Mouse (Mus musculus) brown adipose tissue, adult 24 weeks (tissue): Measurements from ENCODE around the gene Slc9a8. TPM values are rescaled to one million over a fixed set of nuclear protein-coding genes. Genes with fewer than 3 reads are reported as not detected.

Source experiments
- H3K27ac ChIP-seq: fragments of 200-500 bp; replicated peaks from 2 replicates; pipeline ENCODE4 v1.5.1; 2012; ENCODE audit warnings: low read depth, mild to moderate bottlenecking, low read length
- H3K4me1 ChIP-seq: fragments of 200-500 bp; 2 replicates; pipeline ENCODE4 v1.6.1; 2012; ENCODE audit warnings: low read length, mixed read lengths; ENCODE audit not compliant: control insufficient read depth, insufficient read depth, insufficient read length
- H3K4me3 ChIP-seq: fragments of 200-500 bp; 2 replicates; pipeline ENCODE4 v1.5.1; 2012; ENCODE audit warnings: low read depth, mild to moderate bottlenecking, low read length, moderate library complexity; ENCODE audit not compliant: insufficient read depth
- polyA plus RNA-seq: library from polyadenylated mRNA; stranded (reverse); fragments of >200 nt; gene quantifications from 2 replicates; pipeline ENCODE4 v1.2.4, GENCODE M21; 2012; ENCODE audit not compliant: missing spikeins, insufficient read depth, insufficient read length

Slc9a8 gene
- polyA plus RNA-seq: 9.0 and 13.5 TPM in 2 replicates

DNA sequence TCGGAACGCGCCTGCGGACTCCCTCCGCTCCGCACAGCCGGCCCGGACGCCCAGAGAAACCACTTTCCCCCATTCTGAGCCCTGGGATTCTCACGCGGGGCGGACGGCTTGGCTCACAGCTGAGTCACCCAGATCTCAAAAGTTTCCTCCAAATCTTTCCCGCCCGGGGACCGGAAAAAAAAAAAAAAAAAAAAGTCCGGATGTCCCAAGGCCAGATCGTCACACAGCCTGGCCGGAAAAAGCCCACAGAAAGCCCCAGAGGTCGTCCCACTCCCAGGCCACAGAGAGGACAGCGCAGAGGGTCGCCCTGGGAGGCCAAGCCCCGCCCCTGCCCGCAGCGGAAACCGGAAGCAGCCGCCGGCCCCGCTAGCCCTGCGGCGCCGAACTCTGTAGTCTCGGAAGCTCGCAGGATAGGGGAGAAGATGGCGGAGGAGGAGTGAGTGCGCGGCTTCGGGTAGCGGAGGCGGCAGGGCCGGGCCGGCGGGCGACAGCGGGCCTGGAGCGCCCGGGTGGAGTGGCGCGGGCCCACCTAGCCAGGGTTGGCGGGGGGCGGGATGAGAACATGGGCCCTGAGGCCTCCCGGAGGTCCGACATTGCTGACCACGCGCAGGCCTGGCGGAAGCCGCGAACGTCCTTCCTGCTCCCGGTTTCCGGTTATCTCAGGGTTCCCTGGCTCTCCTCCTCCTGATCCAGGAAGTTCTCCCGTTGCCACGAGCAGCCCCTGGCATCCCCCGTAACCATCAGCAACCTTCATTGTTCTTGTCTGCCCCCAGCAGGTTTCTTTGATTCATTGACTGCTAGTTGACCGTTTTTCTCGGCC lies at the start of gene Slc9a8:
Slc9a8 (plus strand) TSS at position 383 of the 820 bp plus-strand sequence.
- Histone ChIP-seq H3K4me3 (peak within 1 kb of the TSS; percentile 80), H3K27ac (peak within 1 kb of the TSS; percentile 95), H3K4me1 (peaks cover 2% of the 10 kb centered on the region; the same call in 1 of the 2 replicates)

DNA sequence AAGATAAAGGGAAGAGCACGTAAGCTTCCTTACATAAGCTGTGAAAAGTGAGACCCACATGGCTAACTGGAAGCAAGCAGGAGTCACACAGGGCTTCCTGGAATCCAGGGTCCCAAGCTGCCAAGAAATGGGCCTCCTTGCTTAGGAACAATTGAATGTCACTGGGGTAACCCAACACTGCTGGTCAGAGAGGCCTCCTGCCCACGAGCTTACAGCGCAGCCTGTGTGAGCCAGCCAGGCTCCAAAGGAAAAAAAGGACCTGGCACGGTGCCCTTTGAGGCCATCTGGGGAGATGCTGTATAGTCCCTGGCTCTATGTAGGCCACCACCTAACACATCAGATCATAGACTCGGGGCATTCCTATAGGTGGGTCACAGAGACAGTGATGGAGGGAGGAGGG lies 48.2 kb upstream of the Slc9a8 start:
- H3K27ac ChIP-seq: no peak overlapping the region
- no peaks in the 10 kb centered on the region for H3K4me1 ChIP-seq
- no peak overlapping the region for H3K4me3 ChIP-seq

DNA sequence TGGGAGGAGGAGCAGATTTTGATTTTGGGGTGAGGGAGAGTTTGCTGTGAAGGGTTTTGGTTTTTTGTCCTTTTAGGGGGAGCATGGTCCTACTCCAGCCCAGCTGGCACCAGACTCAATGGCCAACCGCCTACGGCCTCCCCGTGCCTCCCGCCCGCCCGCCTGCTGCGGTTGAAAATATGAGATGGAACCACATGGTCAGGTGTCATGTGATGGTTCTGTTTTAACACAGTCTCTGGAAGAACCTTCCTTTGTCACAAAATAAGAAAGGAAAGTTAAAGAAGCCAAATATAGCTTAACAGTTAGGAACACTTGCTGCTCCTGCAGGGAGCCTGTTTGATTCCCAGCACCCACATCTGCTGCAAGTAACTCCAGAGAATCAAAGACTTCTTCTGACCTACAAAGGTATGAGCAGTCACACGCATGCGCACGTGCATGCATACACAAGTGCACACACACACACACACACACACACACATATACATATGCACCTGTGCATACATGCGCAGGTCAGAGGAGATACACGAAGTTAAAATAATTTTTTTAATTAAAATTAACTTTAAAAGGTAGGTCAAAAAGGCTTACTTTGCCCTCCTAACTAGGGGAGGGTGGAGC lies 47.2 kb upstream of the Slc9a8 start:
- Histone ChIP-seq H3K4me3 (no peak overlapping the region), H3K4me1 (no peaks in the 10 kb centered on the region), H3K27ac (no peak overlapping the region)

DNA sequence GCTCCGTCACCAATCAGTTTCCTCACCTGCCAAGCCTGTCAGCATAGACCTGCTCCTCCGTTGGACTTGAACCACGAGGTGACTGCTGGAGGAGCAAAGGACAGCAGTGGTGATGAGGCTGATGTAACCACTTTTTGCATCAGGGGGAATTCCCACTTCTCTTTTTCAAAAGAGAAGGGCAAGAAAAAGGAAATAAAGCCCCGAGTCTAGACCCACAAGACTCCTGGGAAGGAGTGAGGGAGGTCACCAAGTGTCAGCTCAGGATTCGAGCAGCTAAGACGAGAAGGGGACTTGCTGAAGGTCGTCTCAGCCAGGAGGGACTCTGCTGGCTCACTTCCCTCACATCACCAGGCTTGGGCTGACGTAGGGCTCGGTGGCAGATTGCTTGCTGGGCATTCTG lies 46.4 kb upstream of the Slc9a8 start:
- peak overlapping the region; percentile 47 for H3K27ac ChIP-seq
- H3K4me1 ChIP-seq: no peaks in the 10 kb centered on the region
- H3K4me3 ChIP-seq: no peak overlapping the region

DNA sequence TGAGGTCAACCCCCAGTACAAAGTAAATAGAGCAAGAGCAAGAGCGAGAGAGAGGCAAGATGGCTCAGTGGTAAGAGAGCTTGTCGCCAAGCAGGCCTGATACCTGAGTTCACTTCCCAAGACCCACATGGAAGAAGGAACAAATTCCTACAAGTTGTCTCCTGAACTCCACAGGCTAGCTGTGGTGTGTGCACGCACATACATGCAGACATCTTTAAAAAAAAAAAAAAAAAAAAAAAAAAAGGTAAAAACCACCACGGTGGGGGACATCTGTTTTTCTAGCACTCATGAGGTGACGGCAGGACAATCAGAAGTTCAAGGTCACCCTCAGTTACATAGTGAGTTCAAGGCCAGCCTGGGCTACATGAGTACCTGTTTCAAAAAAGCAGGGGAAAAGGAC lies 45.8 kb upstream of the Slc9a8 start:
- H3K4me3 ChIP-seq: no peak overlapping the region
- H3K27ac ChIP-seq: peak overlapping the region; percentile 47
- H3K4me1 ChIP-seq: peaks cover 4% of the 10 kb centered on the region; the same call in 1 of the 2 replicates

DNA sequence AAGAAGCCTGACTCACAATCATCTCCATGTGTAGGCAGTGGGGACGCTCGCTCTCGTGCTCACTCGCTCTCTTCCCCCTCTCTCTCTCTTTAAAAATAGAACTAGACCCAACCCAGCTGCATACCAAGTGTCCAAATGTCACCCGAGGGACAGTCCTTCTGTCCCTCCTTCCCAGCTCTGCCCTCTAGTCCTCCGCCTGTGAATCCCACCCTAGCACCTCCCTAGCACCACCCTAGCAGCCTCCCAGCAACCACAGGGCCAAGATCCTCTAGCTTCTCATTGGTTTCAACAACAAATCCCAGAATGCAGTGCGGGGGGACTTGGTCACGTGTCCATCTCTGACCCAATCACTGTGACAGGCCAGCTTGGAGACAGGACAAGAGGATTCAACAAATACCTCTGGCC lies 45.4 kb upstream of the Slc9a8 start:
- H3K4me1 ChIP-seq: peaks cover 5% of the 10 kb centered on the region; the same call in 1 of the 2 replicates
- no peak overlapping the region for H3K4me3 ChIP-seq
- H3K27ac ChIP-seq: peak overlapping the region; percentile 44

DNA sequence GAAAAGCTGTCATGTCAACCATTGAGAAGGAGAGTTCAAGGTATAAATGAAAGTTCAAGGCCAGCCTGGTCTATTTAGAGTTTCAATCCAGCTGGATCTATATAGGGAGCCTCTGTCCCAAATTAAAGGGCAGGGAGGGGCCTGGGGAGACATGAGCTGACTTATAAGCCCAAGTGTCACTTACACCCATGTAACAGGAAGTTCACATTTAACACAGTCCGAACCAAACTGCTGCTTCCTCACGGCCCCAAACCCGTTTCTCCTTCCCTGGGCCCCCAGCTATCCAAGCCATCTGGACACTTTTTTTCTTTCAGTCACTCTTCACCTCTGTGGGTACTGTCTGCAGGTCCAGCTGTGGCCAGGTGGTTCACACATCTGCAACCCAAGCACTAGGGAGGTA lies 43.8 kb upstream of the Slc9a8 start:
- Histone ChIP-seq H3K4me1 (peaks cover 5% of the 10 kb centered on the region; the same call in 1 of the 2 replicates), H3K27ac (peak overlapping the region; percentile 70), H3K4me3 (no peak overlapping the region)

DNA sequence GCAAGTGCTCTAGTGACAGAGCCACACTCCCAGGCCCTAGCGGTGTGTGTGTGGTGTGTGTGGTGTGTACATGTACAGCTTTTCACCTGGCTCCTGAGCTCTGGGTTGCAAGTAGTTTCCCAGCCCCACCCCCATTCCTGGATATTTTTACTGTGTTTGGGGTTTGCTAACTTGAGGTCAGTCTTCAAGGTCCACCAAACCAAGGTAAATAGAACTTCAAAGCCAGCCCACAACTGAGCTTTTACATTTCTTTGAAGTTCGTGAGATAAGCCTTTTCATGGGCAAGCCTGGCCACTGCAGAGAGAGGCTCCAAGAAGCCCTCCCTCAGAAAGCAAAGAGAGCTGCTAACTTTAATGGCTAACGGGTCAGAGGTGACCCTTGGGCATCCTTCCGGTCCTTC lies 42.5 kb upstream of the Slc9a8 start:
- H3K4me1 ChIP-seq: peaks cover 5% of the 10 kb centered on the region; the same call in 1 of the 2 replicates
- H3K27ac ChIP-seq: no peak overlapping the region
- no peak overlapping the region for H3K4me3 ChIP-seq

DNA sequence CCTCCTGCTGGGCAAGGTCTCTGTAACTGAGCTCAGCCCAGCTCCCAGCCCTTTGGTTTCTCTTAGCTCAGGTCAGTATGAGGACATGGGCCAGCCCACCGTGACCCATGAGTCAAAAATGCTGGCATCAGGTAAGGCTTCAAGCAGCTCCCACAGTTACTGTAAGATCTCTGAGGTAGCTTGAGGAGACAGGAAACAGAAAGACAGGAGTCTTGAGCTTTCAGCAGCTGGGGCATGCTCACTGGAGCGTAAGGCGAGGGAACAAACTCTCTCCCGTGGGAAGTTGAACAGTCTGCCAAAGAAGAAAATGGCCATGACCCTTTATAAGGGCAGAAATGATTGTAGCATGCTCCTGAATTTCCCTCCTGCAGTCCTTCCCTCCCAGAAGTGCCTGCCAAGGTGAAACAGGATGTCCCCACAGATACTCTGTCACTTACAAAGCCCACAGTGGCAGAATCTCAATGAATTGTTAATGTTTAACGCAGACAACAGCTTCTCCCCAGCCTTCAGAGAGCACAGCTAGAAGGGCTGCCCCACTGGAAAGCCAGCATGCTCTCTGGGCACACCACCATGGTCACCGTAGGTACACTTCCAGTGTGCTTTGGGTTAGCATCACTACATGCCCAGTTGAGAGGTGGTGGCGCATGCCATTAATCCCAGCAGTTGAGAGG lies 40.8 kb upstream of the Slc9a8 start:
- Histone ChIP-seq H3K4me3 (no peak overlapping the region), H3K4me1 (peaks cover 5% of the 10 kb centered on the region; the same call in 1 of the 2 replicates), H3K27ac (no peak overlapping the region)

DNA sequence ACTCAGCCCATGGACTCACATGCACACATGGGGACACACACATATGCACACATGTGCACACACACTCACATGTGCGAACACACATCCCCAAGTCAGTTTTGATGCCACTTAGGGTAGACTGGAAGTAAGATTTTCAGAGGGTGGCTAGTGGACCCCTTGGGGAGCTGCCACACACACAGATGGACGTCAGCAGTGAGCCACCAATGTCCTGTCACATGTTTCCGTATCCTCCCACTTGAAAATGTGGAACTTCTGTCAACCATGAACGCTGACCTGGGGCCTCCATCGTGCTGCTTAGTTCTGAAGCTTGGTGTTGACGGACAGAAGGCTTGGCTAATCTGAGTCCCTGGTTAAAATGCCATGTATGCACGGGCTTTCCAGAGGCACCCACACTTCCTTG lies 39.9 kb upstream of the Slc9a8 start:
- no peak overlapping the region for H3K4me3 ChIP-seq
- peak overlapping the region; percentile 37 for H3K27ac ChIP-seq
- peaks cover 5% of the 10 kb centered on the region; the same call in 1 of the 2 replicates for H3K4me1 ChIP-seq

DNA sequence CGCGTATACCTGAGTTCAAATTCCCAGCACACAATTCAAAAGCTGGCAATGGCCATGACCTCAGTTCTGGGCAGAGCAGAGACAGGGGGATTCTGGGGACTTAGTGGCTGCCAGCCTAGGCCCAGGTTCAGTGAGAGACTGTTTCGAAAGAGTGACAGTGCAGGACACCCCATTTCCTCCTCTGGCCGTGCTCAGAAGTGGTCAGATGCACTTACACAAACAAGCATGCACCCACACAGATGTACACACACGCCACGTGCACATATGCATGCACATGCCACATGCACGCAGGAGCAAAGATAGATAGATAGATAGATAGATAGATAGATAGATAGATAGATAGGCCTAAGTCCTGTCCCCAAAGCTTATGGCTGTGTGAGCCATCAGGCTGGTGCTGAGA lies 39.1 kb upstream of the Slc9a8 start:
- Histone ChIP-seq H3K4me3 (no peak overlapping the region), H3K27ac (no peak overlapping the region; the same call in 1 of the 2 replicates), H3K4me1 (peaks cover 5% of the 10 kb centered on the region; the same call in 1 of the 2 replicates)

DNA sequence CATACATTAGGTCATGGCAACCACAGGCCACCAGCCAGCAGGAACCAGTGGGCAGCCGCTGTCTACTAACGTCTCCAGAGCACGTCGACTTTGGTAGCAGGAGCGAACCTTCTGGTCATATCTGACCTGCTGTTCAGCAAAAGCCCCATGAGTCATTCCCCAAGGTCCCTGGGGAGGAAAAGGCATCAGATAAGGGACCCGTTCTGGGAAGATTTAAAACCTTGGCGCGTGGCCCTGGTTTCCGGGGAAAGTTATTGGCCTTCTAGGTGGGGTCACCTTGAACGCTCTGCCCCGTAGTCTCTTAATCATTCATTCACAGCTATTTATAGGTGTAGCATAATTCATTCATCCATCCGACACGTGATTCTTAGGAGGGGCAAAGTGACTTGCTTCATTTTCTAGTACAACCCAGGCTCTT lies 37.8 kb upstream of the Slc9a8 start:
- Histone ChIP-seq H3K4me1 (peaks cover 5% of the 10 kb centered on the region; the same call in 1 of the 2 replicates), H3K27ac (no peak overlapping the region), H3K4me3 (no peak overlapping the region)

DNA sequence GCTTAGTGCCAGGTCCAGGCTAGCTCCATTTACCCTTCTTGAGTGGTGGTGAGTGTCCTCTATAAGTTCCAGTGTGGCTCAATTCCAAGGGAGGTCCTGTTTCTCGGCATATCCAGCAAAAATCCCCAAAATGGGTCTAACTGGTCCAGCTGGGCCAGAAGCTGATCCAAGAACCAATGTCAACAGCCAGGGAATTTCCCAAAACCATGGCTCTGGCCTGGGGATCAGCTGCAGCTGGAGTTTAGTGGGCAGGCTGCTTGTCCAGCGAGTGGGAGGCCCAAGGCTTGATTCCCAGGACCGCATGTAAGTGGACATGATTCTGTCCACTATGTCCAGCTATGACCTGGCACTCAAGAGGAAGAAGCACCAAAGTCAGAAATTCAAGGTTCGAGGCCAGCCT lies 35.1 kb upstream of the Slc9a8 start:
- H3K4me3 ChIP-seq: no peak overlapping the region
- H3K27ac ChIP-seq: no peak overlapping the region
- no peaks in the 10 kb centered on the region for H3K4me1 ChIP-seq

DNA sequence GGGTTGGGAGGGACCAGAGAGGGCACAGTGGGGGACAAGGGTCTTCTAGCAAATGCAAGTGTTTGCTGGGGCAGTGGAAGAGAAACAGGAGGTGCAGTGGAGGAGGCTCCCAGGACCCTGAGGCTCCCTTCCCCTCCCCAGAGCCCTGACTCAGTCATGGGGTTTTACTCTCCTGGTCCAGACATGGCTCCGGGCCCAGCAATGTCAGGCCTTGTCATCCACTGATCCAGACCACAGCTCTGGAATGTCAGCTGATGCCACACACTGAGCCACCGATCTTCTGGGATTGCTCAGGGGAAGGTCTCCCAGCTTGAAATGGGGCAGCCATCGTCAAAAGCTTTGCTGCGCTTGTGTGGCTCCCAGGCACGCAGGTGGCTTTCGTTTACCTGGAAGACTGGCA lies 34.5 kb upstream of the Slc9a8 start:
- no peak overlapping the region for H3K27ac ChIP-seq
- H3K4me1 ChIP-seq: no peaks in the 10 kb centered on the region
- no peak overlapping the region for H3K4me3 ChIP-seq

DNA sequence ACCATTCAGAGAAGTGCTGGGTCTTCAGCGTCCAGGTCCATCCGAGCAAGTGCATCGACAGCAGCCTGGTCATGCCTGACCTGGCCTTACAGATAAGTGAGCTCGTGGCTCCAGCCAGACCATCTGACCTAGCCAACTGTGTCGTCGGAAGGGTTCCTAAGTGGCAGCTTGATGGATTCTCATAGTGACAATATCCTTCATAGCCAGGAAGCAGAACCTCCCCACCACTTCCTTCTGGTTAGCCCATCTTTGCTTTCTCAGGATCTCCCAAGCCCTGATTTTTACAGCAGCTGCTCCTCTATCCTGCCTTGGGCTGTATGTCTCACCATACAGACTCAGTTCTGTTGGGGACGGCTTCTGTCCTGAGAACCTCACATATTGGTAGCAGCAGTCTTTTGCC lies 27.1 kb upstream of the Slc9a8 start:
- no peak overlapping the region for H3K4me3 ChIP-seq
- no peaks in the 10 kb centered on the region for H3K4me1 ChIP-seq
- H3K27ac ChIP-seq: no peak overlapping the region
